Mouse (Mus musculus) limb, embryonic 12.5 days (tissue): ENCODE measurements around the gene Slc37a1. TPM values are rescaled to one million over a fixed set of nuclear protein-coding genes. Genes with fewer than 3 reads are reported as not detected.

Experiments used
- ATAC-seq: fragments of 200-750 bp; cut with Nextera tagmentation; 2 replicates; pipeline ENCODE4 v1.8.0; 2017; ENCODE audit warnings: low read depth, moderate TSS enrichment; ENCODE audit not compliant: insufficient number of reproducible peaks, insufficient read depth, low FRiP score, low TSS enrichment
- H3K27ac ChIP-seq: fragments of 300-500 bp; sonication (generic); 2 replicates; pipeline ENCODE4 v1.5.1; 2016; ENCODE audit warnings: mild to moderate bottlenecking, moderate library complexity
- H3K27me3 ChIP-seq: fragments of 300-500 bp; sonication (generic); 2 replicates; pipeline ENCODE4 v1.6.1; 2016; ENCODE audit warnings: mild to moderate bottlenecking, moderate library complexity
- H3K36me3 ChIP-seq: fragments of 300-500 bp; sonication (generic); 2 replicates; pipeline ENCODE4 v1.6.1; 2016; ENCODE audit warnings: mild to moderate bottlenecking, moderate library complexity
- H3K4me1 ChIP-seq: fragments of 300-500 bp; sonication (generic); replicated peaks from 2 replicates; pipeline ENCODE4 v1.6.1; 2016
- H3K4me2 ChIP-seq: fragments of 300-500 bp; sonication (generic); 2 replicates; pipeline ENCODE4 v1.6.1; 2016; ENCODE audit warnings: mild to moderate bottlenecking, moderate library complexity
- H3K4me3 ChIP-seq: fragments of 300-500 bp; sonication (generic); replicated peaks from 2 replicates; pipeline ENCODE4 v1.5.1; 2016; ENCODE audit warnings: mild to moderate bottlenecking
- H3K9ac ChIP-seq: fragments of 300-500 bp; sonication (generic); replicated peaks from 2 replicates; pipeline ENCODE4 v1.6.1; 2016; ENCODE audit warnings: mild to moderate bottlenecking, moderate library complexity
- H3K9me3 ChIP-seq: fragments of 300-500 bp; sonication (generic); 2 replicates; pipeline ENCODE4 v1.6.1; 2016; ENCODE audit warnings: mild to moderate bottlenecking, moderate library complexity
- WGBS: fragments of 180-500 bp; shearing (Covaris S2); methylation state at CpG from one replicate; pipeline ENCODE4 v1.1.7; 2016; 5-methylcytosine and 5-hydroxymethylcytosine counted together
- polyA plus RNA-seq: library from polyadenylated mRNA; unstranded; fragments of >200 nt; fragmentation: Nextera tagmentation; extraction: Ambion mirVana; gene quantifications from 2 replicates; pipeline ENCODE4 v1.2.1, GENCODE M21; 2016

Gene Slc37a1
- polyA plus RNA-seq, 1 experiment from 2014 or later, result 1.5 TPM

- WGBS, result 80% methylated on average over 4 of the region's 4 CpGs
- no peak for ATAC-seq
- H3K4me3 ChIP-seq, result no peak overlapping the region
Observed at GRCm38 (mm10) chr17:31277931-31278330, 8.7 kb upstream of the Slc37a1 start.

GRCm38 (mm10) chr17:31279541-31279940, 7.1 kb upstream of the Slc37a1 start:
- ATAC-seq, result no peak
- peaks cover 6% of the 10 kb centered on the region for H3K27me3 ChIP-seq
- H3K9me3 ChIP-seq, result no peaks in the 10 kb centered on the region
- WGBS, result 73% methylated on average over 9 of the region's 9 CpGs
- H3K27ac ChIP-seq, result no peak overlapping the region
- no peak overlapping the region for H3K4me2 ChIP-seq
- no peaks in the 10 kb centered on the region for H3K36me3 ChIP-seq
- H3K9ac ChIP-seq, result no peak overlapping the region
- H3K4me3 ChIP-seq, result no peak overlapping the region
- peaks cover 14% of the 10 kb centered on the region; the same call in 1 of the 2 replicates for H3K4me1 ChIP-seq

More at GRCm38 (mm10) chr17:31277931-31278330, 8.7 kb upstream of the Slc37a1 start:
- no peaks in the 10 kb centered on the region for H3K9me3 ChIP-seq
- no peak overlapping the region for H3K4me2 ChIP-seq
- no peak overlapping the region for H3K9ac ChIP-seq
- H3K4me1 ChIP-seq, result peaks cover 14% of the 10 kb centered on the region; the same call in 1 of the 2 replicates
- H3K36me3 ChIP-seq, result no peaks in the 10 kb centered on the region
- H3K27me3 ChIP-seq, result peaks cover 6% of the 10 kb centered on the region
- H3K27ac ChIP-seq, result no peak overlapping the region

DNA sequence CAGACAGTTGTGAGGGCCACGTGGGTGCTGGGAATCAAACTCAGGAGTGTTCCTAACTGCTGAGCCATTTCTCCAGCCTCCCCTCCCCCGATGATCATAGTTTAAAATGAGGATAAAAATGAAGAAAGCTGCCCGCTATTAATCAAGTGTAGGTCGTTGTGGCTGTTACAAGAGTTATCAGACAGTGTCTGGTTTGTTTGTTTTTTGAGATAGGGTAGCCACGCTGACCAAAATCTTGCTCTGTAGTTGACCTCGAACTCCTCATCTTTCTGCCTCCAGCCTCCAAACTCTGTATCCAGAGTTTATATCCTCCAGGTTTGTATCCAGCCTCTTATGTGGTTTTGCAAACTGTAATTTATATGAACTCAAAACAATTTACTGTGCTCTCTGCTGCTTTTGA, 6.3 kb upstream of the Slc37a1 start:
- H3K4me2 ChIP-seq, result no peak overlapping the region
- no peaks in the 10 kb centered on the region for H3K9me3 ChIP-seq
- 68% methylated on average over 6 of the region's 6 CpGs for WGBS
- peaks cover 6% of the 10 kb centered on the region for H3K27me3 ChIP-seq
- peaks cover 14% of the 10 kb centered on the region; the same call in 1 of the 2 replicates for H3K4me1 ChIP-seq
- no peaks in the 10 kb centered on the region for H3K36me3 ChIP-seq
- no peak overlapping the region for H3K4me3 ChIP-seq
- no peak for ATAC-seq
- H3K9ac ChIP-seq, result no peak overlapping the region
- no peak overlapping the region for H3K27ac ChIP-seq

GRCm38 (mm10) chr17:31281830-31282686, 4.5 kb upstream of the Slc37a1 start:
- 47% methylated on average over 19 of the region's 19 CpGs for WGBS
- H3K4me1 ChIP-seq, result peaks cover 8% of the 10 kb centered on the region; the same call in 1 of the 2 replicates

DNA sequence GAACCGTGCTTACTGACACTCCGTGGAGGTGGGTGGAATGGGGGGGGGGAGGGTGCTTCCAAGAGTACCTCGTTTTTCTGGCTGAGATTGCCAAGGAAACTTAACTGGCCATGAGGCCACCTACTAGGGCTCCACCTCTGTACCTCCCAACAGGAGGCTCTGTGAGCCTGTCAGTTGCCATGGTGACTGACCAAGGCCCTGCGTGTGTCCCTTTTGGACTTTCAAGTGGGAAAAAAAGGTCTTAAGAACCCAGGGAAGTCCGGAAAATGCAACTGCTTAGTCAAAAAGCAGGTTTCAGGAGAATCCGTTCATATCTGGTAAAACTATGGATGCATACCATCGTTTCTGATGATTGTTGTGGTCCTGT, 3.9 kb upstream of the Slc37a1 start:
- Histone ChIP-seq H3K27me3 (no peaks in the 10 kb centered on the region), H3K4me2 (no peak overlapping the region), H3K4me3 (no peak overlapping the region), H3K27ac (no peak overlapping the region), H3K4me1 (peaks cover 5% of the 10 kb centered on the region; the same call in 1 of the 2 replicates), H3K36me3 (no peaks in the 10 kb centered on the region), H3K9ac (no peak overlapping the region), H3K9me3 (no peaks in the 10 kb centered on the region)
- no peak for ATAC-seq
- WGBS, result 27% methylated on average over 7 of the region's 7 CpGs

More at GRCm38 (mm10) chr17:31281830-31282686, 4.5 kb upstream of the Slc37a1 start:
- Histone ChIP-seq H3K36me3 (no peaks in the 10 kb centered on the region), H3K27ac (no peak overlapping the region), H3K4me3 (no peak overlapping the region), H3K9ac (no peak overlapping the region), H3K4me2 (no peak overlapping the region), H3K9me3 (no peaks in the 10 kb centered on the region), H3K27me3 (no peaks in the 10 kb centered on the region)
- no peak for ATAC-seq

DNA sequence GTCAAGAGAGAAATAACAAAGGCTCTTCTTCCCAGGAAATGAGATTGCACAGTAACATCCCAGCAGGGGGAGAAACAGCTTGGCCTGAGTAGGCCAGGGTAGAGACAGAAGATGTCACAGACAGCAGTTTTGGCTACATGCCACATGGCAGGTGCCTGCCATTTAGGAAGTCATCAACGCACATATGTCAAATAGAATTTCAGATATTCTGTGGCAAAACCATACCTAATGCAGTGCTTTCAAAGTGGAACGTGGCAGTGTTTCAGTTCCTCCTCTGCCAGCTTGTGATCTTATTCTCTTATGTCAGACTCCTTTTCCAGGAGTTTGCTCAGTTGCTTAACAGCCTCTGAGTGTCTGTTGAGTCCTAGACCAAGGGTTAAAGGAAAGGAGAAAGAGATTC, 725 bp upstream of the Slc37a1 start:
- Histone ChIP-seq H3K27me3 (no peaks in the 10 kb centered on the region), H3K9me3 (no peaks in the 10 kb centered on the region), H3K4me1 (peaks cover 6% of the 10 kb centered on the region; the same call in 1 of the 2 replicates), H3K36me3 (no peaks in the 10 kb centered on the region), H3K27ac (no peak overlapping the region), H3K9ac (no peak overlapping the region), H3K4me3 (no peak overlapping the region), H3K4me2 (no peak overlapping the region)
- 83% methylated on average over 2 of the region's 2 CpGs for WGBS
- no peak for ATAC-seq

- WGBS, result 91% methylated on average over 3 of the region's 3 CpGs
- Histone ChIP-seq H3K27me3 (no peaks in the 10 kb centered on the region), H3K27ac (no peak overlapping the region), H3K36me3 (no peaks in the 10 kb centered on the region), H3K9me3 (no peaks in the 10 kb centered on the region), H3K9ac (no peak overlapping the region), H3K4me3 (no peak overlapping the region), H3K4me1 (peaks cover 9% of the 10 kb centered on the region; the same call in 1 of the 2 replicates), H3K4me2 (no peak overlapping the region)
- ATAC-seq, result no peak
Observed at GRCm38 (mm10) chr17:31287216-31287615, 624 bp downstream of the Slc37a1 start.

DNA sequence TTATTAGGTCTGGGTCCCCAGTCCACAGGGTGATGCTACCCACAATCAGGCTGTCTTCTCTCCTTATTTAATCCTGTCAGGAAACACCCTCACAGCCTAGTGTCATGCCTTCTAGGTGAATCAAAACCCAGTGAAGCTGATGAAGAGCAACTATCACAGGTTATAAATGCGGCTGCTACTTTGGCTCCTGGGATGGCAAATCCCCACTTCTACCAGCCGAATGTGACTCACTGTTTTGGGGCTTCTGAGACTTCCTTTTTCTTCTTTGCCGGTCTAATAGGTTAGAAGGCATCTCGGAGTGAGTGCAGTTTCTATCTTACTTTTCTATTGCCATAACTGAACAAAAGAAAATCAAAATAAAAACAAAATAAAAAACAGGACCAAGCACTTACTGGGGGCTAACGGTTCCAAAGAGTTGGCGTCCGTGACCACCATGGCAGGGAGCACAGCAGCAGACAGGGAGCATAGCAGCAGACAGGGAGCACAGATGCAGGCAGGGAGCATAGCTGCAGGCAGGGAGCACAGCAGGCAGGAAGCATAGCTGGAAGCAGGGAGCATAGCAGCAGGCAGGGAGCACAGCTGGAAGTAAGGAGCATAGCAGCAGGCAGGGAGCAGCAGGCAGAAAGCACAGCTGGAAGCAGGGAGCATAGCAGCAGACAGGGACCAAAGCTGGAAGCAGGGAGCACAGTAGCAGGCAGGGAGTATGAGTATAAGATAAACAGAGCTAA, 2.6 kb downstream of the Slc37a1 start:
- H3K27ac ChIP-seq, result no peak overlapping the region
- no peak overlapping the region for H3K9ac ChIP-seq
- no peak overlapping the region for H3K4me3 ChIP-seq
- no peaks in the 10 kb centered on the region for H3K36me3 ChIP-seq
- 62% methylated on average over 7 of the region's 7 CpGs for WGBS
- H3K4me2 ChIP-seq, result no peak overlapping the region
- H3K27me3 ChIP-seq, result no peaks in the 10 kb centered on the region; the same call in 1 of the 2 replicates
- ATAC-seq, result no peak
- 0 out of 2 replicates have a peak, but pooled peaks cover 4% of the 10 kb centered on the region for H3K4me1 ChIP-seq
- H3K9me3 ChIP-seq, result no peaks in the 10 kb centered on the region

DNA sequence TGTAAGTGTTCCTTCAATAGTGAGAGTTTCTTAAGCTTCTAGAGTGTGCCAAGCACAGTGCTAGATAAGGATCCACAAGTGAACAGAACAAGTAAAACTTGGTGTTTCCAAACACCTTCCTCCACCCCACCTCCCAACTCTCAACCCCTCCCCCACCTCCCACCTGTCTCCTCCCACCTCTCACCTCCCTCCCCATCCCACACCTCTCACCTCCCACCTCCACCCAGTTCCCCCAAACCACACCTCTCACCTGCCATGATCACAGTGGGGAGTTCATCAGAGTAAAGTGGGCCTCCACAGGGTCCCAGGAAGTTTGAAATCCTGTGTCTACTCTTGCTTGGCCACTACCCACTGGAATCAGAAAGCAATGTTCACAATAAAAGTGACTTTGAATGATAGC, 3.7 kb downstream of the Slc37a1 start:
- Histone ChIP-seq H3K4me1 (0 out of 2 replicates have a peak, but pooled peaks cover 7% of the 10 kb centered on the region), H3K4me2 (no peak overlapping the region), H3K36me3 (no peaks in the 10 kb centered on the region), H3K27ac (no peak overlapping the region), H3K9ac (no peak overlapping the region), H3K4me3 (no peak overlapping the region), H3K27me3 (peaks cover 8% of the 10 kb centered on the region), H3K9me3 (no peaks in the 10 kb centered on the region)
- no peak for ATAC-seq

GRCm38 (mm10) chr17:31290859-31291258, 4.3 kb downstream of the Slc37a1 start:
- Histone ChIP-seq H3K9me3 (no peaks in the 10 kb centered on the region), H3K27ac (no peak overlapping the region), H3K4me1 (peaks cover 11% of the 10 kb centered on the region), H3K9ac (no peak overlapping the region), H3K4me2 (no peak overlapping the region), H3K27me3 (peaks cover 13% of the 10 kb centered on the region), H3K36me3 (no peaks in the 10 kb centered on the region), H3K4me3 (no peak overlapping the region)
- 60% methylated on average over 6 of the region's 6 CpGs for WGBS
- no peak for ATAC-seq
